33 mouse cellular contexts compared by ENCODE assay signal in genomic region chr13:4514811-4515210, GRCm38 (mm10). TPM values are rescaled to one million over a fixed set of nuclear protein-coding genes. Genes with fewer than 3 reads are reported as not detected.
"Had no signal": no experiment of that assay in that cellular context is flagged by ENCODE, and none has a peak within 500 bp of the region (broad histone marks: within the 10 kb centered on the region; RNA-seq: fewer than 3 reads in every experiment).

No protein-coding gene starts in this region.

- H3K4me2 ChIP-seq: heart, embryonic 11.5 days; heart, embryonic 13.5 days; heart, embryonic 15.5 days; hindbrain, embryonic 13.5 days; hindbrain, embryonic 15.5 days; kidney, embryonic 15.5 days; limb, embryonic 13.5 days; limb, embryonic 15.5 days had no signal

- H3K4me3 ChIP-seq: gastrocnemius, adult 2 months; heart, adult 2 months; heart, embryonic 13.5 days; heart, embryonic 15.5 days; hindbrain, embryonic 13.5 days; hindbrain, embryonic 15.5 days; kidney, embryonic 15.5 days; limb, embryonic 13.5 days; limb, embryonic 15.5 days had no signal

- H3K9me3 ChIP-seq: heart, embryonic 13.5 days; heart, embryonic 15.5 days; hindbrain, embryonic 13.5 days; hindbrain, embryonic 15.5 days; kidney, embryonic 15.5 days; limb, embryonic 13.5 days; limb, embryonic 15.5 days had no signal

- H3K27me3 ChIP-seq: heart, embryonic 13.5 days; heart, embryonic 15.5 days; hindbrain, embryonic 13.5 days; hindbrain, embryonic 15.5 days; kidney, embryonic 15.5 days; limb, embryonic 13.5 days; limb, embryonic 15.5 days had no signal

- H3K36me3 ChIP-seq: heart, embryonic 13.5 days; heart, embryonic 15.5 days; hindbrain, embryonic 13.5 days; hindbrain, embryonic 15.5 days; kidney, embryonic 15.5 days; limb, embryonic 13.5 days; limb, embryonic 15.5 days had no signal

- H3K4me1 ChIP-seq: heart, embryonic 13.5 days; heart, embryonic 15.5 days; hindbrain, embryonic 13.5 days; hindbrain, embryonic 15.5 days; kidney, embryonic 15.5 days; limb, embryonic 13.5 days; limb, embryonic 15.5 days had no signal

- H3K27ac ChIP-seq: gastrocnemius, adult 2 months; heart, adult 2 months; heart, embryonic 13.5 days; heart, embryonic 15.5 days; hindbrain, embryonic 13.5 days; hindbrain, embryonic 15.5 days; hindbrain, postnatal 0 days; kidney, embryonic 15.5 days; kidney, postnatal 0 days; limb, embryonic 13.5 days; limb, embryonic 15.5 days; liver, embryonic 14.5 days had no signal

- H3K9ac ChIP-seq: heart, embryonic 13.5 days; heart, embryonic 15.5 days; hindbrain, embryonic 13.5 days; hindbrain, embryonic 15.5 days; kidney, embryonic 15.5 days; limb, embryonic 13.5 days; limb, embryonic 15.5 days; liver, embryonic 14.5 days had no signal

- ATAC-seq: hindbrain, postnatal 0 days; intestine, embryonic 16.5 days had no signal

- DNase-seq: gastrocnemius, adult 2 months; gastrocnemius, postnatal 10 days; gastrocnemius, postnatal 25 days; heart, adult 11 months; heart, adult 2 months; heart, postnatal 14 days; heart, postnatal 36 days; kidney, adult 11 months; kidney, adult 2 months; kidney, adult 9 months; kidney, postnatal 14 days; kidney, postnatal 36 days; layer of hippocampus, adult 9-11 months; layer of hippocampus, postnatal 36 days; left cerebral cortex, postnatal 4 days had no signal

RNA-seq across cellular contexts. Expression of gene Akr1c20, which starts 8.3 kb away (rescaled TPM):
- polyA plus RNA-seq: frontal cortex, adult 2 months; heart, adult 2 months; heart, embryonic 11.5 days; heart, embryonic 13.5 days; heart, embryonic 15.5 days; heart, postnatal 0 days; hindbrain, embryonic 11.5 days; hindbrain, embryonic 13.5 days; hindbrain, embryonic 15.5 days; hindbrain, postnatal 0 days; intestine, embryonic 14.5 days; intestine, embryonic 16.5 days; kidney, embryonic 15.5 days; large intestine, adult 2 months; limb, embryonic 11.5 days; limb, embryonic 13.5 days; limb, embryonic 15.5 days had no signal

RNA-seq across cellular contexts. Expression of gene Akr1c21, which starts 59.1 kb away (rescaled TPM):
- polyA plus RNA-seq: frontal cortex, adult 2 months; heart, adult 2 months; heart, embryonic 11.5 days; heart, embryonic 13.5 days; heart, embryonic 15.5 days; heart, postnatal 0 days; hindbrain, embryonic 11.5 days; hindbrain, embryonic 13.5 days; hindbrain, embryonic 15.5 days; hindbrain, postnatal 0 days; intestine, embryonic 14.5 days; intestine, embryonic 16.5 days; large intestine, adult 2 months; limb, embryonic 11.5 days; limb, embryonic 13.5 days; limb, embryonic 15.5 days; liver, embryonic 14.5 days had no signal
